Mouse (Mus musculus) forebrain, embryonic 12.5 days (tissue): ENCODE measurements around the gene Sh3glb1. TPM values are rescaled to one million over a fixed set of nuclear protein-coding genes. Genes with fewer than 3 reads are reported as not detected.

ENCODE experiments used
- ATAC-seq: fragments of 200-750 bp; cut with Nextera tagmentation; 2 replicates; pipeline ENCODE4 v1.8.0; 2017; ENCODE audit warnings: moderate TSS enrichment; ENCODE audit not compliant: low FRiP score
- H3K27ac ChIP-seq: fragments of 300-500 bp; sonication (generic); 2 replicates; pipeline ENCODE4 v1.5.1; 2016; ENCODE audit warnings: mild to moderate bottlenecking
- H3K27me3 ChIP-seq: fragments of 300-500 bp; sonication (generic); 2 replicates; pipeline ENCODE4 v1.6.1; 2016; ENCODE audit warnings: mild to moderate bottlenecking
- H3K36me3 ChIP-seq: fragments of 300-500 bp; sonication (generic); replicated peaks from 2 replicates; pipeline ENCODE4 v1.6.1; 2016; ENCODE audit warnings: mild to moderate bottlenecking
- H3K4me1 ChIP-seq: fragments of 300-500 bp; sonication (generic); 2 replicates; pipeline ENCODE4 v1.6.1; 2016
- H3K4me2 ChIP-seq: fragments of 300-500 bp; sonication (generic); 2 replicates; pipeline ENCODE4 v1.6.1; 2016; ENCODE audit warnings: mild to moderate bottlenecking, moderate library complexity
- H3K4me3 ChIP-seq: fragments of 300-500 bp; sonication (generic); replicated peaks from 2 replicates; pipeline ENCODE4 v1.5.1; 2016; ENCODE audit warnings: mild to moderate bottlenecking
- H3K9ac ChIP-seq: fragments of 300-500 bp; sonication (generic); 2 replicates; pipeline ENCODE4 v1.6.1; 2016; ENCODE audit warnings: mild to moderate bottlenecking
- H3K9me3 ChIP-seq: fragments of 300-500 bp; sonication (generic); 2 replicates; pipeline ENCODE4 v1.6.1; 2016
- WGBS: fragments of 180-500 bp; shearing (Covaris S2); methylation state at CpG from one replicate; pipeline ENCODE4 v1.1.7; 2016; 5-methylcytosine and 5-hydroxymethylcytosine counted together
- polyA plus RNA-seq: library from polyadenylated mRNA; unstranded; fragments of >200 nt; fragmentation: Nextera tagmentation; extraction: Ambion mirVana; gene quantifications from 2 replicates; pipeline ENCODE4 v1.2.1, GENCODE M21; 2016

Sh3glb1 gene
- polyA plus RNA-seq, 1 experiment from 2014 or later: 93.6 TPM

- H3K4me1 ChIP-seq: 0 out of 2 replicates have a peak, but pooled peaks cover 3% of the 10 kb centered on the region
- no peak overlapping the region for H3K4me2 ChIP-seq
- H3K9ac ChIP-seq: no peak overlapping the region
- no peaks in the 10 kb centered on the region for H3K27me3 ChIP-seq
- H3K27ac ChIP-seq: no peak overlapping the region
- H3K36me3 ChIP-seq: peaks cover 27% of the 10 kb centered on the region
- WGBS: 91% methylated on average over 5 of the region's 5 CpGs
- ATAC-seq: no peak
- H3K9me3 ChIP-seq: no peaks in the 10 kb centered on the region
- no peak overlapping the region for H3K4me3 ChIP-seq
Measured at GRCm38 (mm10) chr3:144708612-144709011, 11.5 kb downstream of the Sh3glb1 start.

GRCm38 (mm10) chr3:144703959-144704358, 16.2 kb downstream of the Sh3glb1 start:
- no peak overlapping the region for H3K4me3 ChIP-seq
- ATAC-seq: no peak
- 92% methylated on average over 6 of the region's 6 CpGs for WGBS
- H3K9ac ChIP-seq: no peak overlapping the region
- H3K4me2 ChIP-seq: no peak overlapping the region
- H3K27me3 ChIP-seq: no peaks in the 10 kb centered on the region
- H3K9me3 ChIP-seq: no peaks in the 10 kb centered on the region
- no peak overlapping the region for H3K27ac ChIP-seq
- peaks cover 34% of the 10 kb centered on the region for H3K36me3 ChIP-seq
- no peaks in the 10 kb centered on the region for H3K4me1 ChIP-seq

GRCm38 (mm10) chr3:144698790-144699433, 21.2 kb downstream of the Sh3glb1 start:
- WGBS: 90% methylated on average over 5 of the region's 5 CpGs
- Histone ChIP-seq H3K4me1 (no peaks in the 10 kb centered on the region), H3K9ac (no peak overlapping the region), H3K4me2 (no peak overlapping the region), H3K27me3 (no peaks in the 10 kb centered on the region), H3K36me3 (peaks cover 57% of the 10 kb centered on the region), H3K4me3 (no peak overlapping the region), H3K27ac (no peak overlapping the region), H3K9me3 (no peaks in the 10 kb centered on the region)
- no peak for ATAC-seq

- WGBS: 92% methylated on average over 3 of the region's 3 CpGs
- Histone ChIP-seq H3K4me1 (no peaks in the 10 kb centered on the region), H3K4me2 (no peak overlapping the region), H3K36me3 (peaks cover 61% of the 10 kb centered on the region), H3K4me3 (no peak overlapping the region), H3K9me3 (no peaks in the 10 kb centered on the region), H3K27me3 (no peaks in the 10 kb centered on the region), H3K9ac (no peak overlapping the region), H3K27ac (no peak overlapping the region)
- no peak for ATAC-seq
Measured at GRCm38 (mm10) chr3:144697942-144698341, 22.2 kb downstream of the Sh3glb1 start.

- H3K9ac ChIP-seq: no peak overlapping the region
- H3K27me3 ChIP-seq: no peaks in the 10 kb centered on the region
- H3K27ac ChIP-seq: no peak overlapping the region
- H3K4me2 ChIP-seq: no peak overlapping the region
- H3K9me3 ChIP-seq: no peaks in the 10 kb centered on the region
- H3K4me1 ChIP-seq: no peaks in the 10 kb centered on the region
- ATAC-seq: no peak
- H3K4me3 ChIP-seq: no peak overlapping the region
- WGBS: 84% methylated on average over 5 of the region's 5 CpGs
- H3K36me3 ChIP-seq: peaks cover 61% of the 10 kb centered on the region
Measured at GRCm38 (mm10) chr3:144697154-144697553, 23.0 kb downstream of the Sh3glb1 start.

GRCm38 (mm10) chr3:144694941-144695340, 25.2 kb downstream of the Sh3glb1 start:
- Histone ChIP-seq H3K27ac (no peak overlapping the region), H3K4me3 (no peak overlapping the region), H3K9me3 (no peaks in the 10 kb centered on the region), H3K4me2 (no peak overlapping the region), H3K4me1 (no peaks in the 10 kb centered on the region), H3K36me3 (peaks cover 56% of the 10 kb centered on the region), H3K9ac (no peak overlapping the region), H3K27me3 (no peaks in the 10 kb centered on the region)
- 95% methylated on average over 7 of the region's 7 CpGs for WGBS
- no peak for ATAC-seq

GRCm38 (mm10) chr3:144694040-144694439, 26.1 kb downstream of the Sh3glb1 start:
- peaks cover 53% of the 10 kb centered on the region for H3K36me3 ChIP-seq
- H3K4me1 ChIP-seq: peaks cover 4% of the 10 kb centered on the region
- WGBS: 90% methylated on average over 10 of the region's 10 CpGs
- no peak overlapping the region for H3K9ac ChIP-seq
- H3K27ac ChIP-seq: no peak overlapping the region
- no peaks in the 10 kb centered on the region for H3K27me3 ChIP-seq
- H3K9me3 ChIP-seq: no peaks in the 10 kb centered on the region
- no peak for ATAC-seq
- no peak overlapping the region for H3K4me2 ChIP-seq
- no peak overlapping the region for H3K4me3 ChIP-seq

- no peak overlapping the region for H3K27ac ChIP-seq
- H3K4me1 ChIP-seq: peaks cover 4% of the 10 kb centered on the region
- ATAC-seq: peak; percentile 37; the same call in 1 of the 2 replicates
- 57% methylated on average over 3 of the region's 3 CpGs for WGBS
- no peaks in the 10 kb centered on the region for H3K9me3 ChIP-seq
- peaks cover 46% of the 10 kb centered on the region for H3K36me3 ChIP-seq
- no peaks in the 10 kb centered on the region for H3K27me3 ChIP-seq
- no peak overlapping the region for H3K4me2 ChIP-seq
- H3K4me3 ChIP-seq: no peak overlapping the region
- H3K9ac ChIP-seq: no peak overlapping the region
Measured at GRCm38 (mm10) chr3:144692052-144692451, 28.1 kb downstream of the Sh3glb1 start.

- H3K9ac ChIP-seq: no peak overlapping the region
- peak; percentile 79 for ATAC-seq
- no peaks in the 10 kb centered on the region for H3K9me3 ChIP-seq
- 11% methylated on average over 11 of the region's 11 CpGs for WGBS
- H3K4me1 ChIP-seq: peaks cover 4% of the 10 kb centered on the region
- peaks cover 22% of the 10 kb centered on the region for H3K36me3 ChIP-seq
- H3K27ac ChIP-seq: no peak overlapping the region
- H3K4me2 ChIP-seq: no peak overlapping the region
- no peak overlapping the region for H3K4me3 ChIP-seq
- no peaks in the 10 kb centered on the region for H3K27me3 ChIP-seq
Measured at GRCm38 (mm10) chr3:144689236-144689635, 30.9 kb downstream of the Sh3glb1 start.

GRCm38 (mm10) chr3:144688284-144688683, 31.9 kb downstream of the Sh3glb1 start:
- H3K4me2 ChIP-seq: no peak overlapping the region
- no peaks in the 10 kb centered on the region for H3K27me3 ChIP-seq
- H3K27ac ChIP-seq: no peak overlapping the region
- H3K9me3 ChIP-seq: no peaks in the 10 kb centered on the region
- peaks cover 4% of the 10 kb centered on the region for H3K4me1 ChIP-seq
- 89% methylated on average over 8 of the region's 8 CpGs for WGBS
- no peak overlapping the region for H3K4me3 ChIP-seq
- no peak overlapping the region for H3K9ac ChIP-seq
- no peak for ATAC-seq
- peaks cover 13% of the 10 kb centered on the region; the same call in 1 of the 2 replicates for H3K36me3 ChIP-seq

GRCm38 (mm10) chr3:144687618-144688017, 32.5 kb downstream of the Sh3glb1 start:
- Histone ChIP-seq H3K9me3 (no peaks in the 10 kb centered on the region), H3K27me3 (no peaks in the 10 kb centered on the region), H3K4me1 (peaks cover 4% of the 10 kb centered on the region), H3K27ac (no peak overlapping the region), H3K4me3 (no peak overlapping the region), H3K4me2 (no peak overlapping the region), H3K9ac (no peak overlapping the region), H3K36me3 (peaks cover 9% of the 10 kb centered on the region; the same call in 1 of the 2 replicates)
- WGBS: 92% methylated on average over 9 of the region's 9 CpGs
- ATAC-seq: no peak

GRCm38 (mm10) chr3:144686146-144686545, 34.0 kb downstream of the Sh3glb1 start:
- H3K9ac ChIP-seq: no peak overlapping the region
- H3K36me3 ChIP-seq: peaks cover 9% of the 10 kb centered on the region; the same call in 1 of the 2 replicates
- ATAC-seq: no peak
- no peaks in the 10 kb centered on the region for H3K27me3 ChIP-seq
- H3K4me3 ChIP-seq: no peak overlapping the region
- H3K4me2 ChIP-seq: no peak overlapping the region
- no peak overlapping the region for H3K27ac ChIP-seq
- H3K9me3 ChIP-seq: no peaks in the 10 kb centered on the region
- peaks cover 4% of the 10 kb centered on the region for H3K4me1 ChIP-seq
- WGBS: 92% methylated on average over 5 of the region's 5 CpGs

GRCm38 (mm10) chr3:144683136-144683814, 36.9 kb downstream of the Sh3glb1 start:
- no peak overlapping the region for H3K4me2 ChIP-seq
- no peak overlapping the region for H3K9ac ChIP-seq
- no peaks in the 10 kb centered on the region for H3K9me3 ChIP-seq
- H3K36me3 ChIP-seq: 0 out of 2 replicates have a peak, but pooled peaks cover 3% of the 10 kb centered on the region
- no peaks in the 10 kb centered on the region for H3K27me3 ChIP-seq
- H3K4me1 ChIP-seq: no peaks in the 10 kb centered on the region
- no peak overlapping the region for H3K4me3 ChIP-seq
- 95% methylated on average over 12 of the region's 12 CpGs for WGBS
- no peak for ATAC-seq
- no peak overlapping the region for H3K27ac ChIP-seq
